10 mouse cellular contexts compared by ENCODE assay signal in genomic region chr4:62890588-62891580, GRCm38 (mm10).
DNase-seq lines count a peak whose midpoint lies in the region; ATAC-seq and TF ChIP-seq lines count a peak whose summit lies in the region.
"Had no signal": no experiment of that assay in that cellular context is flagged by ENCODE, and none has a peak within 500 bp of the region (broad histone marks: within the 10 kb centered on the region; RNA-seq: fewer than 3 reads in every experiment).

No protein-coding gene starts in this region.

- peak overlapping the region; percentile 15; the same call in 1 of the 2 replicates for H3K4me3 ChIP-seq in heart, embryonic 10.5 days
- H3K4me3 ChIP-seq in heart, embryonic 16.5 days (ENCODE audit: low read length), result no peak overlapping the region; the same call in 1 of the 2 replicates
- no peak overlapping the region for H3K4me3 ChIP-seq in thymus, adult 2 months (ENCODE audit: control insufficient read depth, insufficient read depth, low read length)
- H3K4me3 ChIP-seq: limb, embryonic 15.5 days had no signal

- peaks cover 20% of the 10 kb centered on the region for H3K27me3 ChIP-seq in heart, embryonic 10.5 days (ENCODE audit: insufficient read depth, poor library complexity, severe bottlenecking)
- H3K27me3 ChIP-seq in heart, embryonic 16.5 days (ENCODE audit: control insufficient read depth, insufficient read depth, low read length), result peaks cover 3% of the 10 kb centered on the region; the same call in 1 of the 2 replicates
- no peaks in the 10 kb centered on the region for H3K27me3 ChIP-seq in thymus, adult 2 months (ENCODE audit: control insufficient read depth, insufficient read depth, low read length)

- H3K27ac ChIP-seq in heart, embryonic 10.5 days, result no peak overlapping the region
- no peak overlapping the region for H3K27ac ChIP-seq in heart, embryonic 16.5 days (ENCODE audit: low read length)
- H3K27ac ChIP-seq in thymus, adult 2 months (ENCODE audit: control insufficient read depth, insufficient read depth, low read length), result no peak overlapping the region
- H3K27ac ChIP-seq: limb, embryonic 15.5 days had no signal

- no peak for ATAC-seq in heart, embryonic 16.5 days (replicated peaks; ENCODE audit: extremely low read depth, insufficient read depth, low FRiP score)

- H3K9ac ChIP-seq in heart, embryonic 16.5 days (ENCODE audit: low read length), result no peak overlapping the region
- H3K9ac ChIP-seq: limb, embryonic 15.5 days had no signal

- intact Hi-C loops in heart, postnatal 10 days (cut with DNase I), result no loop called here

- 46% methylated on average over 21 of the region's 21 CpGs for WGBS in heart, embryonic 10.5 days
- 36% methylated on average over 21 of the region's 21 CpGs for WGBS in heart, embryonic 16.5 days
- 59% methylated on average over 21 of the region's 21 CpGs for WGBS in thymus, adult 2 months

- 0 out of 2 replicates have a peak, but pooled peaks cover 3% of the 10 kb centered on the region for H3K4me1 ChIP-seq in heart, embryonic 10.5 days
- H3K4me1 ChIP-seq in heart, embryonic 16.5 days (ENCODE audit: control insufficient read depth, insufficient read depth, low read length), result no peaks in the 10 kb centered on the region
- H3K4me1 ChIP-seq in thymus, adult 2 months (replicated peaks; ENCODE audit: control insufficient read depth, insufficient read depth, low read length), result no peaks in the 10 kb centered on the region; the same call in 1 of the 2 replicates

- TF ChIP-seq CTCF in thymus, adult 2 months (IDR thresholded peaks at IDR 0.05; ENCODE audit: borderline replicate concordance, control insufficient read depth, extremely low read depth, insufficient read depth, low read length, poor library complexity), result no peak

- no peak for TF ChIP-seq POLR2A in thymus, adult 2 months (IDR thresholded peaks at IDR 0.05; ENCODE audit: control insufficient read depth, extremely low read depth, insufficient read depth, low read length, poor library complexity)

- H3K9me3 ChIP-seq in heart, embryonic 10.5 days, result no peaks in the 10 kb centered on the region
- H3K9me3 ChIP-seq in heart, embryonic 16.5 days (replicated peaks; ENCODE audit: control insufficient read depth, low read length), result no peaks in the 10 kb centered on the region
- H3K9me3 ChIP-seq: limb, embryonic 15.5 days had no signal

- peak overlapping the region; percentile 17; the same call in 1 of the 2 replicates for H3K4me2 ChIP-seq in heart, embryonic 16.5 days (ENCODE audit: low read depth, low read length)
- H3K4me2 ChIP-seq: limb, embryonic 15.5 days had no signal

- no peaks in the 10 kb centered on the region for H3K36me3 ChIP-seq in heart, embryonic 10.5 days
- no peaks in the 10 kb centered on the region for H3K36me3 ChIP-seq in heart, embryonic 16.5 days (ENCODE audit: control insufficient read depth, insufficient read depth)
- no peaks in the 10 kb centered on the region for H3K36me3 ChIP-seq in thymus, adult 2 months (ENCODE audit: control insufficient read depth, insufficient read depth, low read length)
- H3K36me3 ChIP-seq: G1E; limb, embryonic 15.5 days had no signal

- DNase-seq in heart, embryonic 10.5 days (ENCODE audit: low spot score), result no peak
- DNase-seq in heart, postnatal 10 days, result no peak
- DNase-seq in WW6 (ENCODE audit: low read depth, low spot score), result peak; percentile 3
- DNase-seq in lung, postnatal 25 days (ENCODE audit: low spot score), result peak; percentile 28
- DNase-seq in right cerebral cortex, postnatal 36 days (ENCODE audit: low spot score in 2 of 2), result no peak
- DNase-seq in thymus, adult 2 months, result no peak
- DNase-seq in spleen, postnatal 14 days (ENCODE audit: low spot score in 2 of 2), result no peak

Comparison
In these comparisons a context has a peak if more than half of its experiments do, and no peak if none do; other contexts are left out.
1. DNase-seq: peak in WW6 (single experiment) and lung, postnatal 25 days (single experiment); none in heart, embryonic 10.5 days (single experiment), heart, postnatal 10 days (0 of 2), right cerebral cortex, postnatal 36 days (0 of 2), thymus, adult 2 months (single experiment) and spleen, postnatal 14 days (0 of 2).